Mouse (Mus musculus) kidney, adult 2 months (tissue): Measurements from ENCODE around the gene Rdh16. TPM values are rescaled to one million over a fixed set of nuclear protein-coding genes. Genes with fewer than 3 reads are reported as not detected.

ENCODE experiments used
- DNase-seq: peaks from one replicate; pipeline ENCODE4 v3.0.0; 2021
- H3K27ac ChIP-seq: fragments of 200-500 bp; 2 replicates; pipeline ENCODE4 v1.5.1; 2012; ENCODE audit warnings: low read depth, low read length, control low read depth, inconsistent platforms; ENCODE audit not compliant: insufficient read depth
- H3K27me3 ChIP-seq: fragments of 200-500 bp; replicated peaks from 2 replicates; pipeline ENCODE4 v1.6.1; 2012; ENCODE audit warnings: mild to moderate bottlenecking, moderate library complexity, low read length, inconsistent platforms; ENCODE audit not compliant: control insufficient read depth, insufficient read depth
- H3K36me3 ChIP-seq: fragments of 200-500 bp; 2 replicates; pipeline ENCODE4 v1.6.1; 2012; ENCODE audit warnings: mild to moderate bottlenecking, moderate library complexity, low read length, inconsistent platforms; ENCODE audit not compliant: control insufficient read depth, insufficient read depth
- H3K4me1 ChIP-seq: fragments of 200-500 bp; 2 replicates; pipeline ENCODE4 v1.6.1; 2011; ENCODE audit warnings: low read length; ENCODE audit not compliant: control insufficient read depth, insufficient read depth
- H3K4me3 ChIP-seq: fragments of 200-500 bp; 2 replicates; pipeline ENCODE4 v1.5.1; 2011; ENCODE audit warnings: mild to moderate bottlenecking, low read depth, low read length, control low read depth; ENCODE audit not compliant: insufficient read depth
- CTCF ChIP-seq: fragments of 200-500 bp; conservative IDR thresholded peaks from 2 replicates; pipeline ENCODE4 v1.5.1; 2011; ENCODE audit warnings: low read depth, mild to moderate bottlenecking, control low read depth, low read length, moderate library complexity, mixed read lengths; ENCODE audit not compliant: insufficient read depth, insufficient read length
- POLR2A ChIP-seq: fragments of 200-500 bp; IDR thresholded peaks from one replicate; pipeline ENCODE4 v1.6.1; 2011; ENCODE audit warnings: low read depth, low read length, control low read depth
- WGBS: fragments of 180-500 bp; shearing (Covaris S2); methylation state at CpG from one replicate; pipeline ENCODE4 v1.1.7; 2018; 5-methylcytosine and 5-hydroxymethylcytosine counted together
- polyA plus RNA-seq: library from polyadenylated mRNA; depleted of rRNA; stranded (reverse); fragments of >200 nt; gene quantifications from 2 replicates; pipeline ENCODE4 v1.2.3, GENCODE M21; 2012

The Rdh16 gene
- polyA plus RNA-seq, 1 experiment: 67.5 TPM

DNA sequence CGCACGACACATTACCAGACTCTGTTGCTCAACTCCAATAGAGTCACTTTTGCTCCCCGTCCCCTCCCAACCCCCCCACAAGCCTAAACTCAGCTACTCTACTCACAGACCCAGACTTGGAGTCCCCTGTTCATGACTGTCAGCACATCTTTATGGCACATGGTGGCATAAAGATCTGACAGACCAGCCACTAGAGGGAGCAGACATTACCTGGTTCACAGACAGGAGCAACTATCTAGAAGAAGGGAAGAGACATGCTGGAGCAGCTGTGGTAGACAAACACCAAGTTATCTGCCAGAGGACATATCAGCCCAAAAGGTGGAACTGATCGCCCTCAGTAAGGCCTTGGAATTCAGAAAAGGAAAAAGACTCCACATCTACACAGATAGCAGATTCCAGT lies 71.5 kb downstream of the Rdh16 start:
- Histone ChIP-seq H3K27me3 (no peaks in the 10 kb centered on the region), H3K27ac (no peak overlapping the region), H3K4me1 (peaks cover 2% of the 10 kb centered on the region), H3K4me3 (no peak overlapping the region), H3K36me3 (no peaks in the 10 kb centered on the region)
- WGBS: 82% methylated on average over 4 of the region's 4 CpGs
- TF ChIP-seq POLR2A: no peak
- peak; percentile 58 for TF ChIP-seq CTCF
- peak; percentile 73 for DNase-seq

DNA sequence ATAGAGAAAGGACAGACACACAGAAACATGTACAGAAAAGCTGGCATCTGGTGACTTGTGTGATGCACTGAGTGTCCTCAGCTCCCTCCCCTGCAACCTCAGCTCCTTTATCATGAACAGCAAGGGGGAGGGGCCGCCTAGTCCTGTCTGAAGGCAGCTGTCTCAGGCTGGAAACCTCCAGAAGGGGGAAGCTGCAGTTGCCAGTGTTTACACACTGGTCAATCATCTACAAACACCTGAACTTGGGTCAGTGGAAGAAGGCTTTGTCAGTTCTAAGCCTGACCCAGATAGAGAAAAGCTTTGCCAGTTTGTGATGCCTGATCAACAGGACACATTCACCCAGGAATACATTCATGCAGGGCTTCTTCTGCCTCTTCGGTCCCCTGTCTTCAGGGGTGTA lies 76.7 kb downstream of the Rdh16 start:
- Histone ChIP-seq H3K4me3 (no peak overlapping the region), H3K4me1 (peaks cover 20% of the 10 kb centered on the region), H3K36me3 (no peaks in the 10 kb centered on the region), H3K27me3 (no peaks in the 10 kb centered on the region), H3K27ac (peak overlapping the region; percentile 70)
- peak; percentile 94 for DNase-seq
- 22% methylated on average over 2 of the region's 2 CpGs for WGBS
- no peak for TF ChIP-seq POLR2A
- TF ChIP-seq CTCF: no peak

DNA sequence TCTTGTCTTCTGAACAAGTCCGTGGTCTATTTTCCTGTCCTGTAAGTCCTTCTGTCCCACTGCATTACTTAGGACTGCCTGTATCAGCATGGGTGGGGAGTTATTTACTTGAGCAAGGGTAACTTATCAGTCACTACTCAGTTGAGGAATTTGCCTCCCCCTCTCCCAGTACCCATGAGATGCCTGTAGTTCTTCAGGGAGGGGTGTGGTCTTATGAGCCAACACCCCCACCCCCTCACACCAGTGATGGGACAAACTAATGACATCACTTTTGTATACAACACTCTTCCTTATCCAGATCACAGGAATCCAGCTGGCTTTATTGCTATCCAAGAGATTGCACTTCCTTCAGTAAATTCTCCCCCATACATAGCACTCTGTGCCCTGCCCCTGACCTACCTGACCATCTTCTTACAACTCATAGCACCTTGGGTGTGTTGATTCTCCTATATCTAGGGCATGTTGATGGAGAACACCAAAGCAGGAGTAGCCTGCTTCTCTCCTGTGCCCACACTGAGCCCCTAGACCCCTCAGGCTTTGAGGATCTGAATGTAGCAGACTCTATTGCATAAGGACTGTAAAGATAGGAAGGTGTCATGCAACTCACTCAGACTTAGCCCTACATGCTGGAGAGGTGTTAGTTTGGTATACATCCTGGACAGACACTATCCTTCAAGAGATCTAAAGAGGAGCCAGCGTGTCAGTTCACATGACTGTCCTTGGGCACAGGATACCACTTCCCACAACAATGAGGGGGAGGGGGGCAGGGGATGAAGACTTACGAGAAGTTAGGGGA lies 77.5 kb downstream of the Rdh16 start:
- no peak for DNase-seq
- TF ChIP-seq CTCF (no peak), POLR2A (no peak)
- no peak overlapping the region for H3K4me3 ChIP-seq
- peaks cover 20% of the 10 kb centered on the region for H3K4me1 ChIP-seq
- H3K36me3 ChIP-seq: no peaks in the 10 kb centered on the region
- 64% methylated on average over 3 of the region's 3 CpGs for WGBS
- H3K27me3 ChIP-seq: no peaks in the 10 kb centered on the region
- peak overlapping the region; percentile 70 for H3K27ac ChIP-seq

DNA sequence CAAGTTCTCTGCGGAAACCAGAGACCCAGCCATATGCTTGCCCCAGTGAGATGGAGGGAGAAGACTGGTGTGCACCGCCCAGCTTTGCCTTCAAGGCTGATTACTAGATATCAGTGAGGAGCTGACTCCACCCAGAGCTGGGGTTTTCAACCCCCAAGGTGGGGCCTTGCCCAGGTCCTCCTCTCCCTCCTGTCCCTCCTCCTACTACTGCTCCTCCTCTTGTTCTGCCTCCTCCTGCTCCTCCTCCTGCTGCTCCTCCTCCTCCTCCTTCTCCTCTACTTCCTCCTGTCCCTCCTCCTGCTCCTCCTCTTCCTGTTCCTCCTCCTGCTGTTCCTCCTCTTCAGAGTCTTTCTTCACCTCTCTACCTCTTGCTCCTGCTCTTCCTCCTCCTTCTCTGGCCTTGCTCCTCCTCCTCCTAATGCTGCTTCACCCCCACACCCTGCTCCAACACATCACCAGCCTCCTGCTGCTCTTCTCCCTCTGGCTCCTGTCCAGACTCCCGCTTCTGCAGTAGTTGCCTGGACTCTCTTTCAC lies 78.3 kb downstream of the Rdh16 start:
- Histone ChIP-seq H3K4me1 (peaks cover 20% of the 10 kb centered on the region), H3K27me3 (no peaks in the 10 kb centered on the region), H3K4me3 (peak overlapping the region; percentile 30; the same call in 1 of the 2 replicates), H3K27ac (peak overlapping the region; percentile 21), H3K36me3 (no peaks in the 10 kb centered on the region)
- 70% methylated on average over 3 of the region's 3 CpGs for WGBS
- peak; percentile 78 for DNase-seq
- TF ChIP-seq CTCF (no peak), POLR2A (no peak)

DNA sequence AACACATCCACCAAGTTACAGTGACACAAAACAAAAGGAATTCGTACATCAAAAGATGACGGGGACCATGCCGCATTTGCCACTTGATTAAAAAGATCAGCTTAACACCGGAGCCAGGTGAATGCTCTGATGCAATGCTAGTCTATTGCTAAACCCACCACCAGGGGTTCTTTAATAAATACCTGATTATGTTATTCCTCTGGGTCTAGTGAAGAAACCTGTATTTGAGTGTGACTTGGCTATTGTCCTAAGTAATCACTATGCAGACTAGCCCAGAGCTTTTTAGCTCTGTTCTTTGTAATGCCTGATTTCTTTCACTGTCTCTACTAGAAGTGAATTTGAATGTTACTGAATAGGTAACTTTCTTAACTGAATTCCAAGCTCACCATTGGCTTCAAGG lies 80.1 kb downstream of the Rdh16 start:
- DNase-seq: no peak
- 88% methylated on average over 4 of the region's 4 CpGs for WGBS
- Histone ChIP-seq H3K4me1 (peaks cover 20% of the 10 kb centered on the region), H3K27ac (no peak overlapping the region), H3K27me3 (no peaks in the 10 kb centered on the region), H3K4me3 (no peak overlapping the region), H3K36me3 (no peaks in the 10 kb centered on the region)
- no peak for TF ChIP-seq CTCF
- TF ChIP-seq POLR2A: no peak

DNA sequence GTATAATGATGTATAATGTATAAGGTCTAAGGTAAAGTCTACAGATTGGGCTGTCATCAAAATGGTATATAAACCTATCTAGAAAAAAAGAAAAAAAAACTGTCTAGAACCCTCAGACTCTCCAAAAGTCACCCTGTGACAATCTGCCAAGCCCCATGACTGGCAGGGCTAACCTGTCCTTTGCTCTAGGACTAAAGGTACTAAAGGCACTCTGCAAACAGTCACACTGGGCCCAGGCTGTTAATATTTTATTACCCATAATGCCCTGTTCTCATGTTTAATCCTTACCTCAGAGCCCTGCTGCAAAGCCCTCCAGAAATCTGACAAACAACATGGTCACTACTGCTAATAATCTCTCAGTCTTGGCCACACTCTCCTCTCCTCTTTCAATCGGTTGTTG lies 85.6 kb downstream of the Rdh16 start:
- Histone ChIP-seq H3K27me3 (no peaks in the 10 kb centered on the region), H3K27ac (peak overlapping the region; percentile 96), H3K4me1 (0 out of 2 replicates have a peak, but pooled peaks cover 11% of the 10 kb centered on the region), H3K36me3 (no peaks in the 10 kb centered on the region), H3K4me3 (no peak overlapping the region)
- 50% methylated on average over 1 of the region's 1 CpGs for WGBS
- peak; percentile 92 for DNase-seq
- TF ChIP-seq POLR2A (no peak), CTCF (no peak)

DNA sequence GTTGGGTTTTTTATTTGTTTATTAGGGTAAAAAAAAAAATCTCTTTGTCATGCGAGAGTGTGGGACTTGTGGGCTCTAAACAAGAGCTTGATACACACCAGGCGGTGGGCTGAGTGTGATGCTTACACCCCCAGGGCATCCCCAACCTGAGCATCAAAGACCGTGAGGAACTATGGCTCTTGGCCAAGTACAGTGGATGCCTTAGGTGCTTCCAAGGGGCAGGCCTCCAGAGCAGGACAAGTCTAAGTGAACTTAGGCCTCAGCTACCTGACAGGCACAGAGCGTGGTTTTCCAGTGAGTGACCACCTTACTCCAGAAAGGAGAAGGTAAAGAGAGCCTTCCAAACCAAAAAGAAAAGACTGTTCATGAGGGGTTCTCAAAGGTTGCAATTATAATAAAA lies 86.0 kb downstream of the Rdh16 start:
- DNase-seq: peak; percentile 81
- Histone ChIP-seq H3K36me3 (no peaks in the 10 kb centered on the region), H3K27ac (peak overlapping the region; percentile 96), H3K4me1 (0 out of 2 replicates have a peak, but pooled peaks cover 11% of the 10 kb centered on the region), H3K27me3 (no peaks in the 10 kb centered on the region), H3K4me3 (no peak overlapping the region)
- WGBS: 59% methylated on average over 4 of the region's 4 CpGs
- TF ChIP-seq POLR2A (no peak), CTCF (no peak)
